Mouse (Mus musculus) c-Kit-positive CD71-negative TER-119-negative erythroid progenitor cells, embryonic 14.5 days (primary cell): ENCODE measurements around the gene Zfp981.
"Not testable (repeated sequence)": the region's sequence is repeated elsewhere in the genome, so short reads cannot be mapped to it uniquely, and the experiment has no call there.

Source experiments
- DNase-seq: peaks from one replicate; pipeline ENCODE4 v3.0.0-alpha.2; 2013; ENCODE audit warnings: low read depth

The Zfp981 gene

GRCm38 (mm10) chr4:146501727-146502126 is at the start of gene Zfp981:
Gene Zfp981, plus strand, starts transcription at chr4:146502027.
- not testable (repeated sequence) for DNase-seq

DNA sequence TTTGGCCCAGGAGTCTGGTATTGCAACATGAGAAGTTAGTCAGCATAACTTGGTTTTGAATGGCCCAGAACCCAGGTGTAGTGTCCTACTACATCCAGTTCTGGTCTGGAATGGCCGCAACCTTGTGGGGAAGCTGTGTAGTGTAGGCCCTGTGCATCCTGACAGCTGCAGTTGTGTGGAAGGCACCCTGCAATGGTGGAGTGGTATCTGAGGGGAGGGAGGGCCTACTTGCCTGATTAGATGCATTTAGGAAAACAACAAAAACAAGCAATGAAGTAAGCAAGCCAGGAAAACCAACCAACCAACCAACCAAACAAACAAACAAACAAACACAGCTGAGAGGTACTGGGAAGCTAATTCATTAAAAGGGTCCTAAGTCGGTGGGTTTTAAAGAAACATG is 49.3 kb upstream of the Zfp981 start:
- not testable (repeated sequence) for DNase-seq

DNA sequence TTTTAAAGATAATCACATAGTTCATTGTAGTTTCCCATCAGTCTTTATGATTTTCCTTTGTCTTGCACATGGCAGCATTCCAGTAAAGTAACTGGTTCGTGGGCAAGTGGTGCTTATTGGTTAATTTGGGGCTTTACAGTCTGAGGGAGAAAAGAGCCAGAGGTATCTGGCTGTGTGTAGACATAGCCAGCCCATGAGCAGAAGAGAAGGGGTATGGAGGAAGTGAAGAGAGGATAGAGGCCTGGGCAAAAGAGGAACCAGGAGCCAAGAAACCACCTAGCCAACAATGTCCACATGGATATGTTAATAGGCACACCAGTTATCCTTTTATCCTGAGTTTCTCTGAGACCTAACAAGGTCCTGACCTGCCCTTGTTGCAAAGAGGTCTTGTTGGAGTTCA is 47.7 kb upstream of the Zfp981 start:
- not testable (repeated sequence) for DNase-seq

DNA sequence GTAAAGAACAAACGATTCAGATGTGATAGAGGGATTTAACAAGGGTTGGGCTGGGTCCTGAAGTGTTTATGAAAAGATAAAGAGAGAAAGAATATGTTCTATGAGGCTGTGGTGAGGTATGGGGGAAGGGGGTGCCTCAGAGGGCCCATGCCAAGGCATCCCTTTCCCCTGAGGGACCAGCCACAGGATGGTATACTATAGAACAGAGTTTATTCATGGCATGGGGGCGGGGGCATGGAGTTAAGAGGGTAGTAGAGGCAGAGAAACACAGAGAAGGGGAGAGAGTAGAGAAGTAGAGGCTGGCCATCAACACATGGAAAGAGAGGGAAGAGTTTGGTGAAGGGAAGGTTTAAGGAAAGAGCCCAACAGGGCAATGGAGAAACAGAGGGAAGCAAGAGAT is 46.9 kb upstream of the Zfp981 start:
- no peak for DNase-seq

- no peak for DNase-seq
These were observed 46.5 kb upstream of the Zfp981 start for GRCm38 (mm10) chr4:146455321-146455721.

- DNase-seq: no peak
These were observed 45.6 kb upstream of the Zfp981 start for GRCm38 (mm10) chr4:146456061-146456726.

GRCm38 (mm10) chr4:146457126-146457525 is 44.7 kb upstream of the Zfp981 start:
- DNase-seq: no peak

GRCm38 (mm10) chr4:146457720-146458119 is 44.1 kb upstream of the Zfp981 start:
- DNase-seq: no peak

- not testable (repeated sequence) for DNase-seq
These were observed 42.0 kb upstream of the Zfp981 start for GRCm38 (mm10) chr4:146459822-146460221.

GRCm38 (mm10) chr4:146460685-146461084 is 41.1 kb upstream of the Zfp981 start:
- DNase-seq: not testable (repeated sequence)

GRCm38 (mm10) chr4:146463649-146464351 is 38.0 kb upstream of the Zfp981 start:
- DNase-seq: not testable (repeated sequence)

- not testable (repeated sequence) for DNase-seq
These were observed 31.8 kb upstream of the Zfp981 start for GRCm38 (mm10) chr4:146469984-146470383.

DNA sequence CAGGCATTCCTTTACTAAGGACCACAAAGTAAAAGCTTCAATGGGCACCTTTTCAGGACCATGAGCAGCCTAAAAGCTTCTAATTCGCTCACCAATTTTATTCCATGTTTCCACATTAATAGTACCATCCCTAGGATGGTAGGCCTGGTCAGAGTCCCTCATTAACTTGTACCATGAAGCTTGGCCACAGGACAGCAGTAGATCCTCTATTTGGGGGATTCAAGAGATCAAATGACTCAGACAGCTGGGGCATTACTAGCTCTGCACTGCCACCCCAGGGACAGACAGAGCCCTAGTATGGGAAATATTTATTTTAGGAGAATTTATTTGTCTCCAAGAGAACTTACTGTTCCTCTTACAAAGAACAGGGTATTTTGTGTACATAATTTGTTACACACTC is 27.6 kb upstream of the Zfp981 start:
- DNase-seq: not testable (repeated sequence)

DNA sequence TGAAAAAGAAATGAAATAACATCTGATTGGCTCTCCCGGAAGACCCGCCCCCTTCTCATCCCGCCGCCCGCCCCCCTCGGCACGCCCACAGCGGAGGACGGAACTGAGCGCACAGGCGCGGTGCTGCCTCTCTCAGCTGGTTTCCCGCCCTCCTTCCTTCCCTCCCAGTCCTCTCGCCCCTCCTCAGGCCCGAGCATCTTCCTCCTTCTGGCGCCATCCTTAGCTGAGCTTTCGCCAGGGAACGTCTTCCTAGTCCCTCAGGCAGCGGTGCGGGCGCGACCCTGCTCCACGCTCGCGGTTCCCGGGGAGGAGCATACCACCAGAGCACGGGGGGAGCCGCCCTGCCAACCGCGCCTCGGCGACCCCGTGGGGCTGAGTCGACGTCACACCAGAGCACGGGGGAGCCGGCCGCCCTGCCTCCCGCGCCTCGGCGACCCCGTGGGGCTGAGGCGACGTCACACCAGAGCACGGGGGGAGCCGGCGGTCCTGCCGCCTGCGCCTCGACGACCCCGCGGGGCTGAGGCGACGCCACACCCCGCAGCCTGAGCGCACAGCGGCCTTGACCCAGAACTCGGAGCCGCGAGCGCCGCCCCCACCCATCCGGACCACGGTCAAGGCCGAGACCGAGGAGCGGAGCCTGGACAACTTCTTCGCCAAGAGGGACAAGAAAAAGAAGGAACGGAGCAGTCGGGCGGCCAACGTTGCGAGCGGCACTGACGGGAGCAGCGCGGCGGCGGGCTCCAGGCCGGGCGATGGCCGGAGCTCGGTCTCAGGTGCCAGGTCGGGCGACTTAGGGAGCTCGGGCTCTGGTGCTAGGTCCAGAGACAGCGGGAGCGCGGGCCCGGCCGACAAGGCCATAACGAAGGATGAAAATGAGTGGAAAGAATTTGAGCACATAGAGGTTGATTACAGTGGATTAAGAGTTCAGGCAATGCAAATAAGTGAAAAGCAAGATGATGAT is 26.8 kb upstream of the Zfp981 start:
- DNase-seq: not testable (repeated sequence)

- DNase-seq: not testable (repeated sequence)
These were observed 25.6 kb upstream of the Zfp981 start for GRCm38 (mm10) chr4:146476260-146476659.

- not testable (repeated sequence) for DNase-seq
These were observed 24.9 kb upstream of the Zfp981 start for GRCm38 (mm10) chr4:146476959-146477358.

DNA sequence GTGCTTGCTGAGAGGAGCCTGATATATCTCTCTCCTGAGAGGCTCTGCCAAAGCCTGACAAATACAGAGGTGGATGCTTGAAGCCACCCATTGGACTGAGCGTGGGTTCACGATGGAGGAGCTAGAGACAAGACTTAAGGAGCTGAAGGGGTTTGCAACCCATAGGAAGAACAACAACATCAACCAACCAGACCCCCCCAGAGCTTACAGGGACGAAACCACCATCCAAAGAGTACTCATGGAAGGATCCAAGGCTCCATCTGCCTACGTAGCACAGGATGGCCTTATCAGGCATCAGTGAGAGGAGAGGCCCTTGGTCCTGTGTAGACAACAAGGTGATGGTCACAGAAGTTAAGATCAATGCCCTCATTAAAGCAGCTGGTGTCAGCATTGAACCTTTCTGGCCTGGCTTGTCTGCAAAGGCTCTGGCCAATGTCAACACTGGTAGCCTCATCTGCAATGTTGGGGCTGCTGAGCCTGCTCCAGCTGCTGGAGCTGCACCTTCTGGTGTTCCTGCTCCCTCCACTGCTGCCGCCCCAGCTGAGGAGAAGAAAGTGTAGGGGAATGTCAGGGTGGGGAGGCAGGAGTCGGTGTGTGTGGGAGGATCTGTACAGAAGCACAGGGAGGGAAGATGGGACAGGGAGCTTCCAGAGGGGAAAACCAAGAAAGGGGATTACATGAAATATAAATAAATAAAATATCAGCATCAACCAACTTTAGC is 21.3 kb upstream of the Zfp981 start:
- not testable (repeated sequence) for DNase-seq

DNA sequence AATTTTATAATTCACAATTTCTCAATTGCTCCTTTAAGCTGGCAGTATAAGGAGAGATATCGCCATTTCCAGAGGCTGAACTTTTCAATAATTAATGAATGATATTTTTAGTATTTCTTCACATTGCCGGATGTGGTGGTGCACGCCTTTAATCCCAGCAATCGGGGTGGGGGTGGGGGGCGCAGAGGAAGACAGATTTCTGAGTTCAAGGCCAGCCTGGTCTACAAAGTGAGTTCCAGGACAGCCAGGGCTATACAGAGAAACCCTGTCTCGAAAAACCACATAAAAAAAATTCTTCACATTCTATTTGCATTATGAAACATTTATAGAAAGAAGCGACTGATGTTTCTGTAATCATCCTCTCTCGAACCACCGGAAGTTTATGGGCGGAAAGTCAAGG is 19.3 kb upstream of the Zfp981 start:
- not testable (repeated sequence) for DNase-seq

DNA sequence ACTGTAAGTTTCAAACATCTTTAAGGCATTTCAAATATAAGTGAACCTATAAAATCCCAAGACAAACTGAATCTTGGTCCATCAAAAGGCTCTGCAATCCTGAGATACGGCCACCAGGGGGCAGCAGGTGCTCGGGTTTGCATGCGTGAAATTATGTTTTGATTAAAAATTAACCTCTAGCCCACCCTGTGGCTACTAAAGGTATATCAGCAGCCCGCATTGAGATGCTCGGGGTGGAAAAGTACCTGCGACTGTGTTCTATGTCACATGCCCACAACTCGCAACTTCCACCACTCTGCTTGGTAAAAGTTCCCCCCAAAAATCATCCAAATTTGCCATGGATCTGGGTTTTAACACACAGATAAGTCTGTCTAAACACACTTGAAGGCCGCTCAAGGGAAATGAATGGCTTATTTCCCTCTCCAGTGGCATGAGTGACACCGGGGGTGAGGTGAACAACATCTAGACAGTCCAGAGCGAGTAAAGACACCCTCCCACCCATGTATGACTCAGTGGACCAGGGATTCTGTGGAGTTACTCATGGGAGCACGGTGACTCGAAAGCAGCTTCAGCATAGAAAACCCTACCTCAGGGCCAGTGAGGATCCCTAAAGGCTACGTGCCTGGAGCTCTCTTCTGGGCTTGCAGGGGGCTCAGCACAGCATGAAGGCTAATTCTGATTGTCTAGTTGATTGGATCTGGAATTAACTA is 18.1 kb upstream of the Zfp981 start:
- DNase-seq: not testable (repeated sequence)

DNA sequence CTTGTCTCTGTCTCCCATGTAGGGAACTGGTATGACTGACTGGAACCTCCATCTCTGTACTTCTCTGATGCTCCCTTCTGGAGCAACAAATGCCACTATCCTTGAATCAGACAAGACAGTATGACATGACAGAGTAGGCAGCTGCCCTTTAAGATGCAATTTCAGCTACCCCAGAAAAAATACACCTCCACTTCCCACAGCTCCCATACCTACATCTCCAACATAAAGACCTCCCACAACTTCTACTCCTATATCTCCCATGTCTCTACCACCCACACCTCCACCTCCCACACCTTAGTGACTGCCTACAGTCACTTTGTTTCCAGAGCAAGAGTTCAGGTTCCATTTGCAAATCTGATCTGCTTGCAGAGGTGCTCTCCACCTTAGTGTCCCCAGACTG is 17.2 kb upstream of the Zfp981 start:
- not testable (repeated sequence) for DNase-seq
